Mouse (Mus musculus) heart, postnatal 0 days (tissue): ENCODE measurements at regions not wholly inside any gene's neighbourhood (a gene's known extent, or its start where the extent isn't known, plus 50 kb on each side); places are given as distances from the start of the nearest gene placed in this dataset.

Experiments
- CTCF ChIP-seq: IDR thresholded peaks from 2 replicates; pipeline ENCODE4 v1.5.1; 2016; ENCODE audit warnings: antibody characterized with exemption, control low read depth, low read depth
- EP300 ChIP-seq: IDR thresholded peaks from 2 replicates; pipeline ENCODE4 v1.6.1; 2016; ENCODE audit warnings: antibody characterized with exemption, low read depth

DNA sequence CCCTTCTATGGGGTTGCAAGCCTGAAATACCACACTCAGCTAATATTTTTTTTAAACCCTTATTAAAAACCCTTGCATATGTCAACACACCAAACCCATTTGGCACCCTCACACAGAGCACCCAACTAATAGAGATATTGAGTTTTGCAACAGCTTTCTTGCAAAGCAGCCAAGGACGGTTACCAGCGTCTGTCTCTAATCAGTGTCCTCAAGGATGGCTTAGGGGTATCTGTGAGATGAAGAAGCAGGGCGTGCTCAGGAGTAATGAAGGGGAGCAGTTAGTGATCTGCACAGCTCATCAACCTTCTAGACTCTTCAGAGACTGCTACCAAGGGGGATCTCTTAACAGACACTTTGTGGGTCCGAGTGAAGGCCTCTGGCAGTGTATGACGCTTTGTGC lies 65.0 kb upstream of the Dapk1 start:
- TF ChIP-seq CTCF (no peak), EP300 (no peak)
